Mouse (Mus musculus): ENCODE results near the gene Cacng2. TPM values are rescaled to one million over a fixed set of nuclear protein-coding genes. Genes with fewer than 3 reads are reported as not detected.

Gene Cacng2
- polyA plus RNA-seq, 1 experiment, result 28.4 TPM

- Histone ChIP-seq H3K27ac (ENCODE audit: insufficient read depth, low read length) (no peak overlapping the region), H3K4me3 (ENCODE audit: insufficient read depth, low read length) (no peak overlapping the region), H3K4me1 (ENCODE audit: control insufficient read depth, insufficient read depth, low read length) (peaks cover 4% of the 10 kb centered on the region)
- no peak for TF ChIP-seq POLR2A (IDR thresholded peaks at IDR 0.05; ENCODE audit: extremely low read depth, insufficient read depth, low read length)
- no peak for TF ChIP-seq CTCF (IDR thresholded peaks at IDR 0.05; ENCODE audit: extremely low read depth, insufficient read depth, low read length)
These were observed 23.8 kb downstream of the Cacng2 start for GRCm38 (mm10) chr15:78096004-78096403.

DNA sequence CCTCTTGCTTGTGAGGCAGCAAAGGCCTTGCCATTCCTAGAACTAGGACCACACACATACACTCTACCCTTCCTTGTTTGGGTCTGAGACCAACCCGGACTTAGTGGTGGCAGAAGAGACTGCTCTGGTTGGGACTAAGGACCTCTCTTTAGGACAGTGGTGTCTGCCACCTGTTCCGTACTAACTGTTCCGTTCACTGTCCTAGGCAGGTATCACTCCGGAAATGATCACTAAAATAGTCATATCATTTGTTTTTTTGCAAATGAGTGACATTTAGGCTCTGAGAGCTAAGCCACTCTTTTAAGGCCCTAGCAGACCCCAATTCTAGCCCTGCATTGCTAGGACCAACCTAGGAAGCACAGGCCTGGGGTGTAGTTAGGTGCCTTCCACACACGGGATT, 26.2 kb downstream of the Cacng2 start:
- H3K4me3 ChIP-seq (ENCODE audit: insufficient read depth, low read length), result no peak overlapping the region
- peaks cover 3% of the 10 kb centered on the region; the same call in 1 of the 2 replicates for H3K4me1 ChIP-seq (ENCODE audit: control insufficient read depth, insufficient read depth, low read length)
- no peak overlapping the region for H3K27ac ChIP-seq (ENCODE audit: insufficient read depth, low read length)
- no peak for TF ChIP-seq POLR2A (IDR thresholded peaks at IDR 0.05; ENCODE audit: extremely low read depth, insufficient read depth, low read length)
- TF ChIP-seq CTCF (IDR thresholded peaks at IDR 0.05; ENCODE audit: extremely low read depth, insufficient read depth, low read length), result no peak

- no peak overlapping the region for H3K27ac ChIP-seq (ENCODE audit: insufficient read depth, low read length)
- no peak overlapping the region for H3K4me3 ChIP-seq (ENCODE audit: insufficient read depth, low read length)
- H3K4me1 ChIP-seq (ENCODE audit: control insufficient read depth, insufficient read depth, low read length), result peaks cover 2% of the 10 kb centered on the region
- no peak for TF ChIP-seq CTCF (IDR thresholded peaks at IDR 0.05; ENCODE audit: extremely low read depth, insufficient read depth, low read length)
- no peak for TF ChIP-seq POLR2A (IDR thresholded peaks at IDR 0.05; ENCODE audit: extremely low read depth, insufficient read depth, low read length)
These were observed 36.8 kb downstream of the Cacng2 start for GRCm38 (mm10) chr15:78082841-78083572.

- no peak overlapping the region for H3K4me3 ChIP-seq (ENCODE audit: insufficient read depth, low read length)
- peaks cover 2% of the 10 kb centered on the region for H3K4me1 ChIP-seq (ENCODE audit: control insufficient read depth, insufficient read depth, low read length)
- H3K27ac ChIP-seq (ENCODE audit: insufficient read depth, low read length), result no peak overlapping the region
- TF ChIP-seq POLR2A (IDR thresholded peaks at IDR 0.05; ENCODE audit: extremely low read depth, insufficient read depth, low read length), result no peak
- TF ChIP-seq CTCF (IDR thresholded peaks at IDR 0.05; ENCODE audit: extremely low read depth, insufficient read depth, low read length), result no peak
These were observed 37.7 kb downstream of the Cacng2 start for GRCm38 (mm10) chr15:78082149-78082548.

DNA sequence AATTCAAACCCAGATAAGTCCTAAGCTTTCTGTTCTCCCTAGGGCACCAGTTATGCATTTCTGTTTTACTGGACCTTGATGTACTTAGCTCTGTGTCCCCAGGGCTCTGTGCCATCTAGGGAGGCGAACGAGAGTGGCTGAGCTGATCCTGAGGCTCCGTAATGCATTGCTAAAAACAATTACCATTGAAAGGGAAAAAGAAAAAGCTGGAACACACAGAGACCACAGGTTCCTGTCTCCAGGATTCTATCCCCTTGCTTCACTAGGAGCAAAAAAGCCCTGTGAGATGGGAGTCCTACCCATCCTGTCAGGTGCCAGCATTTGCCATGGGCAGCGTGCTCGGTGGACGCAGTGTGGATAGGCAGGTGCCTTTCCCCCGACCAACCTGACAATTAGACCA, 38.4 kb downstream of the Cacng2 start:
- no peak for TF ChIP-seq CTCF (IDR thresholded peaks at IDR 0.05; ENCODE audit: extremely low read depth, insufficient read depth, low read length)
- Histone ChIP-seq H3K4me3 (ENCODE audit: insufficient read depth, low read length) (no peak overlapping the region), H3K4me1 (ENCODE audit: control insufficient read depth, insufficient read depth, low read length) (peaks cover 2% of the 10 kb centered on the region), H3K27ac (ENCODE audit: insufficient read depth, low read length) (no peak overlapping the region)

- TF ChIP-seq POLR2A (IDR thresholded peaks at IDR 0.05; ENCODE audit: extremely low read depth, insufficient read depth, low read length), result no peak
- no peak for TF ChIP-seq CTCF (IDR thresholded peaks at IDR 0.05; ENCODE audit: extremely low read depth, insufficient read depth, low read length)
- Histone ChIP-seq H3K4me3 (ENCODE audit: insufficient read depth, low read length) (no peak overlapping the region), H3K27ac (ENCODE audit: insufficient read depth, low read length) (no peak overlapping the region), H3K4me1 (ENCODE audit: control insufficient read depth, insufficient read depth, low read length) (no peaks in the 10 kb centered on the region; the same call in none of the 2 replicates)
These were observed 39.5 kb downstream of the Cacng2 start for GRCm38 (mm10) chr15:78080326-78080725.

GRCm38 (mm10) chr15:78078776-78079628, 40.8 kb downstream of the Cacng2 start:
- TF ChIP-seq CTCF (IDR thresholded peaks at IDR 0.05; ENCODE audit: extremely low read depth, insufficient read depth, low read length) (no peak), POLR2A (IDR thresholded peaks at IDR 0.05; ENCODE audit: extremely low read depth, insufficient read depth, low read length) (no peak)
- Histone ChIP-seq H3K27ac (ENCODE audit: insufficient read depth, low read length) (no peak overlapping the region), H3K4me1 (ENCODE audit: control insufficient read depth, insufficient read depth, low read length) (no peaks in the 10 kb centered on the region; the same call in none of the 2 replicates), H3K4me3 (ENCODE audit: insufficient read depth, low read length) (no peak overlapping the region)

GRCm38 (mm10) chr15:78078206-78078605, 41.6 kb downstream of the Cacng2 start:
- H3K4me1 ChIP-seq (ENCODE audit: control insufficient read depth, insufficient read depth, low read length), result no peaks in the 10 kb centered on the region; the same call in none of the 2 replicates
- H3K27ac ChIP-seq (ENCODE audit: insufficient read depth, low read length), result no peak overlapping the region
- TF ChIP-seq CTCF (IDR thresholded peaks at IDR 0.05; ENCODE audit: extremely low read depth, insufficient read depth, low read length), result no peak
- no peak overlapping the region for H3K4me3 ChIP-seq (ENCODE audit: insufficient read depth, low read length)

DNA sequence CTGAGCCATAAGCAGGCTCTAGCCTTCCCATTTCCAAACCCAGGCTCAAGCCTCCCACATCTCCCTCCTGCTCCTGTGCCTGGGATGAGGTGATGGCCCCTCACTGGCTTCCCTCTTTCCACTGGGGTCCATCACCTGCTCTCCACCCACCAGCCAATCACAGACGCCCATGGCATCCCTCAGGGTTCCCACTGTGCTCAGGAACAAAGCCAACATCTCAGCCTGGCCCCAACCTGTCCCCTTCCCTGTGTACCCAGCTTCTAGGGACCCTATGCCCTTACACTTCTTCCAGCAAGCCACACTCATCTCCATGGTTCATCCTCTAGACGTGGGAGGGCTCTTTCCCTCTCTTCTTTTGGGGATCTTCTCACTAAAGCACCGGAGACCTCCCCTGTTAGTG, 43.9 kb downstream of the Cacng2 start:
- Histone ChIP-seq H3K27ac (ENCODE audit: insufficient read depth, low read length) (no peak overlapping the region), H3K4me3 (ENCODE audit: insufficient read depth, low read length) (no peak overlapping the region), H3K4me1 (ENCODE audit: control insufficient read depth, insufficient read depth, low read length) (no peaks in the 10 kb centered on the region; the same call in none of the 2 replicates)
- TF ChIP-seq POLR2A (IDR thresholded peaks at IDR 0.05; ENCODE audit: extremely low read depth, insufficient read depth, low read length) (no peak), CTCF (IDR thresholded peaks at IDR 0.05; ENCODE audit: extremely low read depth, insufficient read depth, low read length) (no peak)

DNA sequence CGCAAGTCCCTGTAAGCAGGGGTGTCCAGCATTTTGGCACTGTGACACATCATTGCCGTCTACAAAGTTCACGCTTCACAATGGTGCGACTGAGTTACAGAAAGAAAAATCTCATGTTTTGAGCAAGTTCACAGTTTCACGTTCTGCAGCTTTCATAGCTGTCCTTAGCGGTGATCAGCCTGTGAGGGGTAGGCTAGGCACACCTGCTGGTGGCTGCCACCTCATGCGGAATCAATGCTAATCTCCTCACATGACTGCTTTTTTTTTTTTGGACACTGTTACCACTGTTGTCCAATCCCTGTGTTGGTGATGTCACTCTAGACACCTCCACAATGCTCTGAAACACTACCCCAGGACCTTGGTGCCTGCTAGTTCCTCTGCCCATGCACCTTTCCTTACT, 46.7 kb downstream of the Cacng2 start:
- TF ChIP-seq CTCF (IDR thresholded peaks at IDR 0.05; ENCODE audit: extremely low read depth, insufficient read depth, low read length) (no peak), POLR2A (IDR thresholded peaks at IDR 0.05; ENCODE audit: extremely low read depth, insufficient read depth, low read length) (no peak)
- H3K4me3 ChIP-seq (ENCODE audit: insufficient read depth, low read length), result no peak overlapping the region
- H3K4me1 ChIP-seq (ENCODE audit: control insufficient read depth, insufficient read depth, low read length), result no peaks in the 10 kb centered on the region; the same call in 1 of the 2 replicates
- H3K27ac ChIP-seq (ENCODE audit: insufficient read depth, low read length), result no peak overlapping the region
